Mouse (Mus musculus) pancreas, adult 10 weeks (tissue): ENCODE results near the gene Rtp4. TPM values are rescaled to one million over a fixed set of nuclear protein-coding genes. Genes with fewer than 3 reads are reported as not detected.

Source experiments
- polyA plus RNA-seq: library from polyadenylated mRNA; stranded (reverse); fragments of 350-450 nt; fragmentation: Illumina TruSeq; extraction: RNeasy Lipid Tissue Mini Kit (QIAGEN cat#74804); gene quantifications from one replicate; pipeline ENCODE4 v1.2.3, GENCODE M21; 2015; ENCODE audit warnings: low read depth, low replicate concordance; ENCODE audit not compliant: insufficient read depth

Rtp4 gene
- 6.5 TPM for polyA plus RNA-seq

GRCm38 (mm10) chr16:23520235-23520871 lies at the start of gene Rtp4, which contains the start of gene Masp1:
Rtp4 (plus strand) TSS chr16:23520291.
Masp1 (minus strand) TSS chr16:23520815.

Other genes with a start within 250 kb of the Rtp4 start
- 0.42 TPM for gene Rtp1, start 91.2 kb upstream of the Rtp4 start, polyA plus RNA-seq
- gene Masp1, start 524 bp downstream of the Rtp4 start, polyA plus RNA-seq, result 1.1 TPM